8 mouse cellular contexts compared by ENCODE assay signal in genomic region chr12:108495455-108496235, GRCm38 (mm10). TPM values are rescaled to one million over a fixed set of nuclear protein-coding genes. Genes with fewer than 3 reads are reported as not detected.
DNase-seq lines count a peak whose midpoint lies in the region; ATAC-seq and TF ChIP-seq lines count a peak whose summit lies in the region.
"Had no signal": no experiment of that assay in that cellular context is flagged by ENCODE, and none has a peak within 500 bp of the region (broad histone marks: within the 10 kb centered on the region; RNA-seq: fewer than 3 reads in every experiment).

No protein-coding gene starts in this region.

- H3K79me2 ChIP-seq in heart, adult 2 months (replicated peaks; ENCODE audit: control insufficient read depth, insufficient read depth, low read length): no peaks in the 10 kb centered on the region

- no peak for TF ChIP-seq EP300 in heart, adult 2 months (IDR thresholded peaks at IDR 0.05; ENCODE audit: insufficient read depth, low read depth, low read length)

- WGBS in limb, embryonic 12.5 days: 77% methylated on average over 8 of the region's 8 CpGs
- WGBS in limb, embryonic 10.5 days: 76% methylated on average over 8 of the region's 8 CpGs
- WGBS in heart, adult 2 months: 54% methylated on average over 8 of the region's 8 CpGs

- H3K4me1 ChIP-seq in limb, embryonic 12.5 days (replicated peaks): peaks cover 4% of the 10 kb centered on the region; the same call in 1 of the 2 replicates
- H3K4me1 ChIP-seq in limb, embryonic 10.5 days: peaks cover 10% of the 10 kb centered on the region; the same call in 1 of the 2 replicates
- peaks cover 4% of the 10 kb centered on the region for H3K4me1 ChIP-seq in heart, adult 2 months (ENCODE audit: control insufficient read depth, insufficient read depth, low read length)

- DNase-seq in limb, embryonic 10.5 days (ENCODE audit: low spot score): no peak
- peak; percentile 32 for DNase-seq in R1 (ENCODE audit: low read depth, low spot score)
- peak in 1 of 2 experiments; percentile 19 for DNase-seq in heart, adult 2 months
- DNase-seq in kidney, postnatal 14 days: peak; percentile 30
- no peak for DNase-seq in embryo, embryonic 10.5 days (ENCODE audit: low spot score)
- DNase-seq in right cerebral cortex, adult 18-20 months: no peak
- DNase-seq: cerebellum, adult 18-20 months had no signal

- 0 out of 2 replicates have a peak overlapping the region, but pooled peaks have one; percentile 13 for H3K27ac ChIP-seq in limb, embryonic 12.5 days
- no peak overlapping the region for H3K27ac ChIP-seq in limb, embryonic 10.5 days
- H3K27ac ChIP-seq in heart, adult 2 months: peak overlapping the region; percentile 28; the same call in 1 of the 2 replicates

- no peak for TF ChIP-seq CTCF in heart, adult 2 months (IDR thresholded peaks at IDR 0.05)

- H3K9me3 ChIP-seq in limb, embryonic 12.5 days: no peaks in the 10 kb centered on the region
- no peaks in the 10 kb centered on the region for H3K9me3 ChIP-seq in limb, embryonic 10.5 days (replicated peaks)

- no peak overlapping the region for H3K9ac ChIP-seq in limb, embryonic 12.5 days (replicated peaks)
- no peak overlapping the region for H3K9ac ChIP-seq in heart, adult 2 months (ENCODE audit: low read depth, low read length)

- no peaks in the 10 kb centered on the region for H3K36me3 ChIP-seq in limb, embryonic 12.5 days
- 0 out of 2 replicates have a peak, but pooled peaks cover 4% of the 10 kb centered on the region for H3K36me3 ChIP-seq in limb, embryonic 10.5 days
- no peaks in the 10 kb centered on the region for H3K36me3 ChIP-seq in heart, adult 2 months (ENCODE audit: control insufficient read depth, insufficient read depth, low read length)

- no peak for TF ChIP-seq POLR2A in heart, adult 2 months (IDR thresholded peaks at IDR 0.05; ENCODE audit: insufficient read depth, low read depth, low read length)

- no peak overlapping the region for H3K4me2 ChIP-seq in limb, embryonic 12.5 days

- intact Hi-C loops in heart, adult 2 months (cut with DNase I): loop anchor here (2.0 kb wide), 1 partner anchor 163 kb away; no protein-coding TSS in a partner anchor

- no peaks in the 10 kb centered on the region for H3K27me3 ChIP-seq in limb, embryonic 12.5 days
- no peaks in the 10 kb centered on the region for H3K27me3 ChIP-seq in limb, embryonic 10.5 days (ENCODE audit: low read depth, poor library complexity, severe bottlenecking)
- no peaks in the 10 kb centered on the region for H3K27me3 ChIP-seq in heart, adult 2 months (ENCODE audit: control insufficient read depth, insufficient read depth, low read length)

- ATAC-seq in limb, embryonic 12.5 days (ENCODE audit: insufficient number of reproducible peaks, insufficient read depth, low FRiP score, low TSS enrichment, low read depth): no peak

- no peak overlapping the region for H3K4me3 ChIP-seq in limb, embryonic 12.5 days (replicated peaks)
- no peak overlapping the region for H3K4me3 ChIP-seq in limb, embryonic 10.5 days
- H3K4me3 ChIP-seq in heart, adult 2 months: no peak overlapping the region

RNA-seq across cellular contexts. Expression of gene Evl, which starts 58.9 kb away (rescaled TPM):
- 72.6 and 74.4 TPM in 2 replicates for polyA plus RNA-seq in limb, embryonic 12.5 days (2016; fragmentation: Nextera tagmentation; extraction: Ambion mirVana)
- 50.3 and 50.7 TPM in 2 replicates for polyA plus RNA-seq in limb, embryonic 10.5 days (2016; fragmentation: Nextera tagmentation; extraction: Ambion mirVana)
- total RNA-seq in heart, adult 2 months (2021): 10 to 100 TPM; 36.4 to 40.6 TPM
- 34.8 and 44.0 TPM in 2 replicates for polyA plus RNA-seq in heart, adult 2 months (2012; rRNA removed)

Comparison
In these comparisons a context has a peak if more than half of its experiments do, and no peak if none do; other contexts are left out.
1. DNase-seq: peak in R1 (single experiment) and kidney, postnatal 14 days (single experiment); none in limb, embryonic 10.5 days (single experiment), embryo, embryonic 10.5 days (single experiment) and right cerebral cortex, adult 18-20 months (single experiment).